Mouse (Mus musculus): ENCODE data around the gene Lag3. TPM values are rescaled to one million over a fixed set of nuclear protein-coding genes. Genes with fewer than 3 reads are reported as not detected.

Gene Lag3
- polyA plus RNA-seq, 1 experiment from 2014 or later = 2.3 TPM

Other genes starting within 250 kb of the Lag3 start
- gene Lpcat3, start 248.7 kb downstream of the Lag3 start, polyA plus RNA-seq (2015; fragmentation: Nextera tagmentation; extraction: Ambion mirVana) = 39.6 and 40.0 TPM in 2 replicates
- 136 and 144 TPM in 2 replicates for gene Emg1, start 199.5 kb downstream of the Lag3 start, polyA plus RNA-seq (2015; fragmentation: Nextera tagmentation; extraction: Ambion mirVana)
- 258 and 276 TPM in 2 replicates for gene Phb2, start 199.4 kb downstream of the Lag3 start, polyA plus RNA-seq (2015; fragmentation: Nextera tagmentation; extraction: Ambion mirVana)
- gene Ptpn6, start 173.0 kb downstream of the Lag3 start, polyA plus RNA-seq (2015; fragmentation: Nextera tagmentation; extraction: Ambion mirVana) = 3.4 and 4.1 TPM in 2 replicates
- gene Grcc10, start 170.3 kb downstream of the Lag3 start, polyA plus RNA-seq (2015; fragmentation: Nextera tagmentation; extraction: Ambion mirVana) = 710 and 725 TPM in 2 replicates
- not detected in 2 replicates for gene Gm45234, start 155.7 kb downstream of the Lag3 start, polyA plus RNA-seq (2015; fragmentation: Nextera tagmentation; extraction: Ambion mirVana)
- 21.5 and 25.4 TPM in 2 replicates for gene Atn1, start 155.2 kb downstream of the Lag3 start, polyA plus RNA-seq (2015; fragmentation: Nextera tagmentation; extraction: Ambion mirVana)
- 27.5 and 29.7 TPM in 2 replicates for gene Eno2, start 142.0 kb downstream of the Lag3 start, polyA plus RNA-seq (2015; fragmentation: Nextera tagmentation; extraction: Ambion mirVana)
- 2.3 and 4.3 TPM in 2 replicates for gene Lrrc23, start 132.0 kb downstream of the Lag3 start, polyA plus RNA-seq (2015; fragmentation: Nextera tagmentation; extraction: Ambion mirVana)
- gene Spsb2, start 103.0 kb downstream of the Lag3 start, polyA plus RNA-seq (2015; fragmentation: Nextera tagmentation; extraction: Ambion mirVana) = 7.7 and 8.2 TPM in 2 replicates
- 329 and 343 TPM in 2 replicates for gene Tpi1, start 97.4 kb downstream of the Lag3 start, polyA plus RNA-seq (2015; fragmentation: Nextera tagmentation; extraction: Ambion mirVana)
- gene Usp5, start 82.2 kb downstream of the Lag3 start, polyA plus RNA-seq (2015; fragmentation: Nextera tagmentation; extraction: Ambion mirVana) = 202 and 204 TPM in 2 replicates
- 82.7 and 89.5 TPM in 2 replicates for gene Cdca3, start 82.2 kb downstream of the Lag3 start, polyA plus RNA-seq (2015; fragmentation: Nextera tagmentation; extraction: Ambion mirVana)
- gene Gnb3, start 71.4 kb downstream of the Lag3 start, polyA plus RNA-seq (2015; fragmentation: Nextera tagmentation; extraction: Ambion mirVana) = 5.1 and 7.5 TPM in 2 replicates
- gene P3h3, start 54.0 kb downstream of the Lag3 start, polyA plus RNA-seq (2015; fragmentation: Nextera tagmentation; extraction: Ambion mirVana) = 12.3 and 17.0 TPM in 2 replicates
- 19.2 and 22.9 TPM in 2 replicates for gene Gpr162, start 47.7 kb downstream of the Lag3 start, polyA plus RNA-seq (2015; fragmentation: Nextera tagmentation; extraction: Ambion mirVana)
- gene Cd4, start 23.5 kb downstream of the Lag3 start, polyA plus RNA-seq (2015; fragmentation: Nextera tagmentation; extraction: Ambion mirVana) = 0.07 TPM in 1 of 2 replicates, not detected in the other
- gene Ptms, start 8.4 kb upstream of the Lag3 start, polyA plus RNA-seq (2015; fragmentation: Nextera tagmentation; extraction: Ambion mirVana) = 662 and 802 TPM in 2 replicates
- 419 and 462 TPM in 2 replicates for gene Mlf2, start 19.7 kb upstream of the Lag3 start, polyA plus RNA-seq (2015; fragmentation: Nextera tagmentation; extraction: Ambion mirVana)
- 89.9 and 95.2 TPM in 2 replicates for gene Cops7a, start 53.8 kb upstream of the Lag3 start, polyA plus RNA-seq (2015; fragmentation: Nextera tagmentation; extraction: Ambion mirVana)
- 25.6 and 27.4 TPM in 2 replicates for gene Pianp, start 85.0 kb upstream of the Lag3 start, polyA plus RNA-seq (2015; fragmentation: Nextera tagmentation; extraction: Ambion mirVana)
- gene Zfp384, start 97.4 kb upstream of the Lag3 start, polyA plus RNA-seq (2015; fragmentation: Nextera tagmentation; extraction: Ambion mirVana) = 18.8 and 23.1 TPM in 2 replicates
- gene Ing4, start 128.1 kb upstream of the Lag3 start, polyA plus RNA-seq (2015; fragmentation: Nextera tagmentation; extraction: Ambion mirVana) = 195 and 201 TPM in 2 replicates
- gene Acrbp, start 138.0 kb upstream of the Lag3 start, polyA plus RNA-seq (2015; fragmentation: Nextera tagmentation; extraction: Ambion mirVana) = 15.8 and 19.7 TPM in 2 replicates
- gene Lpar5, start 156.2 kb upstream of the Lag3 start, polyA plus RNA-seq (2015; fragmentation: Nextera tagmentation; extraction: Ambion mirVana) = 0.34 and 0.37 TPM in 2 replicates
- gene Chd4, start 184.3 kb upstream of the Lag3 start, polyA plus RNA-seq (2015; fragmentation: Nextera tagmentation; extraction: Ambion mirVana) = 133 and 138 TPM in 2 replicates
- 43.2 and 45.9 TPM in 2 replicates for gene Nop2, start 220.2 kb upstream of the Lag3 start, polyA plus RNA-seq (2015; fragmentation: Nextera tagmentation; extraction: Ambion mirVana)
- gene Iffo1, start 233.5 kb upstream of the Lag3 start, polyA plus RNA-seq (2015; fragmentation: Nextera tagmentation; extraction: Ambion mirVana) = 14.9 and 19.3 TPM in 2 replicates